Mouse (Mus musculus) spleen, postnatal 4 days (tissue): ENCODE measurements around the gene Pdzrn3.
A peak's percentile ranks its signal among the peaks of the same experiment; 100 is the strongest.

Experiments
- DNase-seq, 2 experiments: peaks; one replicate each; pipeline ENCODE4 v3.0.0; 2022; ENCODE audit warnings: low spot score in 2 of 2

Pdzrn3 gene

DNA sequence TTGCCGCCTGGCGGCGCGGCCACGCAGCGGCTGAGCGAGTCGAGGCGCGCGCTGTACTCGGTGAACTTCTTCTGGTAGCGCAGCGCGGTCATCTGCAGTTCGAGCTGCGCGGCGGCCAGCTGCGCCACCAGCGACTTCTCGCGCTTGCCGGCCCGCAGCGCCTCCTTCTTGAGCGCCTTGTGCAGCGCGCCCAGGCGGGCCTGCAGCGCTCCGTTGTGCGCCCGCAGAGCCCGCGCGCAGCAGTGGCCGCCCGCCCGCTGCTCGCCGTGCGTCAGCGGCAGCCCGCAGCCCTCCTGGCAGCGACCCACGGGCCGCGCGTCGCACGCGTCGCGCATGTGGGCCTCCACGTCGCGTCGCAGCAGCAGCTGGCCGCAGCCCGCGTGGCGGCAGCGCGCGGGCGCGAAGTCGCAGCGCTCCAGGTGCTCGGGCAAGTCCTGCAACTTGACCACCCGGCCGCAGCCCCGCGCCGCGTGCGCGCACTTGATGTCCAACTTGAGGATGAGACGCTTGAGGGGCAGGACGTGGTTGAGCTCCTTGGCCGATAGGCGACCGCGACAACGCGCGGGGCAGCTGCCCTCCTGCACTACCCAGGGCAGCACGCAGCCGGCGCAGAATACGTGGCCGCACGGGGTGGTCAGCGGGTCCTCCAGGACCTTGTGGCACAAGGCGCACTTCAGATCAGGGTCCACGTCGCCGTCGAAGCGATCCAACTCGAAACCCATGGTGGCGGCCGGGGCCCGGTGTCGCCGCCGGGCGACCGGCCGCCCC is at the start of gene Pdzrn3:
Gene Pdzrn3, minus strand, starts transcription at position 731 of the 768 bp plus-strand sequence.
- DNase-seq, result peak in 1 of 2 experiments; percentile 62

DNA sequence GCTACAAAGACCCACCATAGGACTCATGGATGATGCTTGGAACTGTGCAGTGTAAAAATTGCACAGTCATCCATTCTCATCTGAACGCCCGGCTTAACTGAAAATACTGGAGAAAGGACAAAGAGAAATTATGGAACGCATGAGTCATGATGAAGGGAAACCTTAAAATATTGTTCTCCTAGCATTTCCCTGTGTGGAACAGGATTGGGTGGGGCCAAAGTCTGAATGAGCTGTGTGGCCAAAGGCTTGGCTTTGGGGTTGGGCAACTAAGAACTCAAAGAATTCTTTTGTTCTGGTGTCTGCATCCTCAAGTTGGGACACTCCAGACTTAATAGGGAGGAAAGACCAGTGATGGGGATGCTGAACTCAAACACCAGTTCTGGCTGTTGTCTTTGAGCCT is 49.6 kb upstream of the Pdzrn3 start:
- DNase-seq, result peak in 1 of 2 experiments; percentile 17

DNA sequence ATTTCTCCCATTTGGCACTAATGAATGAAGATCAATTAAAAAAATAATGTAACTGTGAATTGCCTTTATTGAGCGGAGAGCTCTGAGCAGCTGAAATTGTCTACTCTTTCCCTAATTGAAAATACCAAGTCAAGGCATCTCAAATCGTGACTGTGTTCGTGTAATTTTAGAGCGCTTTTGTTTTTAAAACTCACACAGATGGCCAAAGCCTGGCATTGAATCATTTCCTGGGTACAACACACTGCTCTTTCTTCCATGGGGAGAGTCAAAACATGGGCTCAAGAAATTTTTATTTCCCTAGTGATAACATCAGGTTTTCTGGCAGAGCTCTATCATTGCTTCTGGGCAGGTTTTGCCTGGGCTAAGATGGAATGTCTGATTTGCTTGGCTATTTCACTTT is 48.6 kb upstream of the Pdzrn3 start:
- peak in 1 of 2 experiments; percentile 13 for DNase-seq

DNA sequence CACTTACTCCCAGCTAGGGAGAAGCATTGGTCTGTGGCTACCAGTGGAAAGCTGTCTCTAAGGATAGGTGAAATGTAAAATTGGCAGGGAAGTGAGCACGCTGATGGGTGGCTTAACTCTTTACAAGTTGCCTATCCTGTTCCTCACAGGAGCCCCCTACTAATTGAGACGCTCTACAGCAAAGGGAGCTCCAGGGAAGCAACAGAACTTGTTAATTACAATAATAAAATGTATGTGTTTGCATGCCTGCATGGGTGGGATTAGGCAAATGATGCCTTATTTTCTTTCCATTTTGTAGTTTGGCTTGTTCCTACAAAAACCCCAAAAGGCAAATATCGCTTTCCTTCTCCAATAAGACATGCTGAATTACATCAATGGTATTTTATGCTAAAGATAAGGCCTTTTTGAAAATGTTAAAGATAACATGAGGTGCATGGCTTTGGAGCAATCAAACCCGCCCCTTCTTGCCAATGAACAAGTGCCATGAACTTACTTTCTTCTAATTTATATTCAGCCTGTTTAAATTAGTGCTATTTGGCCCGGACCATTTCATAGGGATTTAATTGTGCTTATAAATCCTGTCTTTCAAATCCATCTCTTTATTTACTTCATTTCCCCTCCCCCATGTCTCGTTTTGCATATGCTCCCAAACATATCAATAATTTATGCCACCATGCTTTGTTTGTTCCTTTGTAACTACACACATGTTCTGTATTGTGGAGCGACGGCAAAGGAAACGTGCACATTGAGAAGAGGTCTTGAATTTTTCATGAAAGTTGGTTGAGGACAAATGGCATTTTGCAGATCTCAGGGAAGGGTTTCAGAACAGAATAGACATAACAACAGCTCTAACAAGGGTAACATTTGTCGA is 44.6 kb upstream of the Pdzrn3 start:
- peak in 1 of 2 experiments; percentile 7 for DNase-seq

DNA sequence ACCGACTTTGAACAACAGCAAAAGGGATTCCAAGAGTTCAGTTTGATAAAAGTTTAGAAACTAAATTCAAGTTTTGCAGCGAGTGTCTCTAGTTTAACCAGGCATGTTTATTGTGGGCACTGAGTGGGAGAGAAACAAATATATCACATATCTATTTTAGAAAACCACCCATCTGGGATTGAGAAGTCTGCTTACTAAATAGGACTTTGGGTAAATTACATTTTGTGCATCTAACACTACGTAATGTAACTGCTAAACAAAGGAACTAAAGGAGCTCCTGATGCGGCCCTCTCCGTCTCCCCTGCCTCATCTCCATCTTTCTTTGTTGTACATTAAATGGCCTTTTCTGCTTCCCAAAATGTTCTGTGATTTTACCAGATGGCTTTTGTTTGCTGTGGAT is 40.5 kb upstream of the Pdzrn3 start:
- no peak for DNase-seq

DNA sequence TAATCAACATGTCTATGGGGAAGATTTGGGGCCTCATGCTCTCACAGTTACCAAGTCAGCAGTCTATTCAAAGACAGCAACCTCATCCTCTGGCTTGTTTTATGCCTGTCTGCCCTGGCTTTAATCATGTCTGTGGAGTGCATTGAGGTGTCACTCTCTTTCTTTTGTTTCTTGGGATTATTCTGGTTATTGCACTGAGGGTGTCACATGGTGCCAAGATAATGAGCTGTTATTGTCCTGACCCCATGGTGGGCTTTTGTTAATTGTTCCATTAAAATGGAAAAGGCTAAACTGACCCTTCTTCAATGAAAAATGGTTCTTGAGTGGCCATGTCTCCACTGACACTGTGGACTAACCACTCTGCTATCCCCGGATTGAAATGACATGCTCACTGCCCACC is 34.0 kb upstream of the Pdzrn3 start:
- DNase-seq, result no peak

DNA sequence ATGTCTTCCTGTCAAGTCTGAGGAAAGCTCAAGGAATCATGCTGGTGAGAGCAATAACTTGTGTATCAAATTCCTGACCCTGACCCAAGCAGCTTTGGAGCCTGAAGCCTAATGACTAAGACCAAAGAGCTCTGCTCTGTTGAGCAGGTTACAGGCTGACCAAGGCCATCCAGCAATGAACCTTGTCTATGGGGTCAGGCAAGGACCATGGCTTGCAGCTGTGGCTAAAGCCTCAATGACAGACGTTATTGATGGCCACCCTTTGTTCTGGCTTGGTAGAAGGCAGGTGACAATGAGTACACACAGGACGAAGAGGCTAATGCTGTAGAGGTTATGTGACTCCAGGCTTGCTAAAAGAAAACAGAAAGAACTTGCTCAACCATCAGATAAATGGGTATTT is 33.4 kb upstream of the Pdzrn3 start:
- peak in 1 of 2 experiments; percentile 14 for DNase-seq

DNA sequence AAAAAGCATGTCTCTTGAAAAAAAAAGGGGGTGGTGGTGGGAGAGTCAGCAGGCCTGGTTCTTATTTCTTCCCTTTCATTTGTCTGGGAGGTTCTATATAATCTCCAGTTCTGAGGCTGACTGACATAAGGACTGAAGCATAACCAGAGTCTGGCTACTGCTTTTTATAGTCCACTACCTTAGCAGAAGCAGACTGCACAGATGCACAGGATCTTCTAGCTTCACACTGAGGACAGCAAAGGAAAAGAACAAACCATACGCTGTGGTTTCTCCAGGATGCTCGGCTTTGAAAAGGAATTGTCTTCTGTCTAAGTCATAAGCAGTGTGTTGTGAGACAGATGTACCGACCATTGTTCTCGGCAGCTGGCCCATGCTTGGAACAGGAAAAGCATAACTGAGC is 19.0 kb upstream of the Pdzrn3 start:
- peak in 1 of 2 experiments; percentile 13 for DNase-seq

DNA sequence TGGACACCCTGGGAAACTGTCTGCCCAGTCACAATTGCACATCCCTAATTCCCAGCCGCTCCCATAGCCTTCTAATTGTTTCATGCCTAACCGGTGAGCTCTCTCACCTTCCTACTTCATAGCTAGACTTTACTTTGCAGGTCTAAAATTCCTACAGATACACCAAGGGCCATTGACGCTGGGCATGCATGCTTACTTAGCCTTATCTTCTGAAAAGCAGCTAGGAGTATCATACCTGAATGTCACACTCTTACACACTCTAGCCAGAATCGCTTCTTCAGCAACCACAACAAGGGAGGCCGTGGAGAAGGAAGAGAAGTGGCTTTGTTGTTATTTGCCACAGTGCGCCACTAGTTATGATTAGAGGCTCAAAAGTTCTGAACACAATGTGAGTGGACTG is 18.2 kb upstream of the Pdzrn3 start:
- DNase-seq, result peak in 1 of 2 experiments; percentile 22

DNA sequence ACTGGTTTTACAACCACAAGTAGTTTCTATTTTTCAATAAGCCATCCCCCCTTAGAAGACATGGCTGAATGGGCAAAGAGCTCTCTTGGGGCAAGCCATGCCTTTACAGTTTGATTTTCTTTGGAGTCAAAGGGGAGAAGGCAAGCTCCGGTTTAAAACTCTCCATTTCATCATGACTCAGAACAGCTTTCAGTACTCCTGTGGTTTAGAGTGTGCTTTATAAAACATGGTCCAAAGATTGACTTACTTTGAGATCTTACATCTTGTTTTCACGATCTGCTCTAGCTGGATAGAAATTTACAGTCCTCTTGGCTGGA is 15.1 kb upstream of the Pdzrn3 start:
- no peak for DNase-seq

DNA sequence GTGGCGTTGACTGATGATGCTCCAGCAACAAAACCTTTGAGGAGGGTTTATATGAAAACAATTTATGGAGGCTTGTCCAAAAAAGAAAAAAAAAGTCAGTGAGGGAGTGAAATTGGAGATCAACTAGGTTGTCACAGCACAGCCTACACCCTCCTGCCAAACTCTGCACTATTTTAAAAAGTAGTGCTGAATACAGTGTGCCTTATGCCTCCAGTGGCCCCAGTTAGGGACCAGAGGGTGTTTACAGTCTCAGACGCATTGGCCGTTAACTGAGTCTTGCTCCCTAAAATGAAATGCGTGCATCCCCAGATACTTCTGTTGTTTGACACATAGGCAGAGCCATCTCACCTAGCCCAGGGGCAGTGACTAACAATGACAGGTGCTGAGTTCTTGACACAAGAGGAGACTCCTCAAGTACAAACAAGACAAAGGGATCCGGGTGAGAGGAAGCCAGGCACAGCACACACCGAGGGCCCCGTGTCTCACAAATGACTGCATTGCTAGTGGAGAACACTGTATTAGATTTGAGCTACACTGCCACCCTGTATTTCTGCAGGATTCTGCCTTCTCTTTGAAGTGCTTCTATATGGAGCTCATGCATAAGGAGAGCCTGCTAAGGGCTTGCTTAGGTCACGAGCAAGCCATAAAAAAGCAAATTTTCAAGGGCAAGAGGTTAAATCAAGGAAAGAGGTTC is 14.6 kb upstream of the Pdzrn3 start:
- DNase-seq, result peak in 1 of 2 experiments; percentile 26

DNA sequence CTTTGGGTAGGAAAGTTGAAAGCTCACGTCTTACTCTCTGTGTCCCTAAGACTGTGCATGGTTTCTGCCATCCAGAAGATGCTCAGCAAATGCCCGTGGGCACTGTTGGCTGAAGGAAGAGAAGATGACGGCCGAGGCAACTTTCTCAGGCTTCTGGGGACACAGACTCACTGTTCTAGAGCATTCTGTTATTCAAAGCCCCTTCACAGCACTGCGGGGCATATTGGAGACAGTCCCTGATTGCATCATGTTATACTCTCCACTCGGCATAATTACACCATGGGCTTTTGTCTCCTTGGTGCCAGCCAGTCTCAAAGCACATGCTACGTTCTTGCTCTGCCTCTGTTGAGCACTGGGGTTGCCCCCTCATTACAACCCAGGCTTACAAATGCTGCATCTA is 7.8 kb upstream of the Pdzrn3 start:
- peak in 1 of 2 experiments; percentile 54 for DNase-seq

DNA sequence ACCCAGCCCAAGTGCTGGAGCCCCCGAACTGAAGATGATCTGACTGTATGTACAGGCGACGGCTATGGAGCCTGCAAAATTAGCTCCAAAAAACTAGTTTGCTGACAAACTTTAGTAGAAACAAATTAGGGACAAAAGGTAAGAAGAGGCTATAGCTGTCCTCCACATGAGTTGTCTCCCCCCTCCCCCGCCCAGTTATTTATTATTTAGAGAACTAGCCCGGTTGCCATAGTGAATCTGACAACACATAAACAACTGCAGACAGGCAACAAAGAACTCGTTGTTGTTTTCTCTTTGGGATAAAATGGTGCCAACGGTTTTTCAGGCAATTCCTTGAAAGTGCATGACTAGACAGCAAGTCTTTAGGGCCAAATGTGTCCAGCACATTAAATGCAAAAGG is 7.3 kb upstream of the Pdzrn3 start:
- DNase-seq, result peak in 1 of 2 experiments; percentile 18

DNA sequence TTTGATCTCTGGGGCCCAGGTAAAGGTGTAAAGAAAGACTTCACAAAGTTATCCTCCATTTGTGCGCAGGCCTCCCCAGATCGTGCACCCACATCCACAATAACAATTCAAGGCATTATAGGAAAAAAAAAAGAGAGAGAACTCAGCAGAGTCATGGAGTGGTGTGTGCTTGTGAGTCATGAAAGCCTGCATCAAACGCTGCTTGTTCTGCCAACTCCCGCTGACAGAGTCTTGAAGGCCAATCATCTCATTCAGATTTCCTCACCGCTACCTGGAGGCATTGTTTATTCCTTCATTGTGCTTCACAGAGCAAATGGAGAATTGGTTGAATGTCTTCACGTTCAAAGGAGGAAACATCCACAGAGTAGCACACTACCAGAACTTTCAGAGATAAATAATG is 6.8 kb upstream of the Pdzrn3 start:
- DNase-seq, result peak in 1 of 2 experiments; percentile 13

DNA sequence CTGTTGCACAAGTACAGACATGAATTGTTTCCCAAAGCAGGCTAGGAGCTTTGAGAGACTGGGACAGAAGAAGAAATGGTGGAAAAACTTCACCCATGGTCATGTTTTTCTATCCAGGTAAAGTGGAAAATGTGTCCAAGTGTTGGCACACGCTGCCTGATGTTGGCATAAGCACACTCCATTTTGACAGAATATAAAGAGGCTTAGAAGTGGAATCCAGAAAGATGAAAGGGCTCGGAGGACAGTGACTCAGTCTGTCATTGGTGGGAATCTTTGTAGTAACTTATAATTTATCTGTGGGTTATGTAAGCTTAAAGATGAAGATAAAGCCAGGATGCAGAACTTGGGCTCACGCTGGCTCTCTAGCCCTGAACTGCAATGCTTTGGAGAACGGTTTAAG is 5.2 kb upstream of the Pdzrn3 start:
- peak in 1 of 2 experiments; percentile 9 for DNase-seq

DNA sequence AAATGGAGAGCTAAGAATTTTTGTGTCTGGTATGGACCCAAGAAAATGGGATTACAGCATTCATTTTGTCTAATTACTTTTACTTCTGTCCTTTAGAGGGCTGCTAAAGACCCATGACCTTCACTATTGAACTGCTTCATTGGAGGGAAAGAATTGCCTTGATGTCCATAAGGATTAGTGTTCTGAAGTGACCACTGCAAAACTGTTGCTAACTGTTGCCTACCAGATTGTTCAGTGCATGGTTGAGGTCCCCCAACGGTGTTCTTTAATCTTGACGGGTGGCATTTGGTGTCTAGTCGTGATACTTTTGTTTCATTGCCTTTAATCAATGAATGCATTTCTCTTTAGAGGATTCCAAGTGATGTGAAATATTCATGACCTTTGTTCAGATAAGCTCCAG is 1.8 kb upstream of the Pdzrn3 start:
- DNase-seq, result no peak

DNA sequence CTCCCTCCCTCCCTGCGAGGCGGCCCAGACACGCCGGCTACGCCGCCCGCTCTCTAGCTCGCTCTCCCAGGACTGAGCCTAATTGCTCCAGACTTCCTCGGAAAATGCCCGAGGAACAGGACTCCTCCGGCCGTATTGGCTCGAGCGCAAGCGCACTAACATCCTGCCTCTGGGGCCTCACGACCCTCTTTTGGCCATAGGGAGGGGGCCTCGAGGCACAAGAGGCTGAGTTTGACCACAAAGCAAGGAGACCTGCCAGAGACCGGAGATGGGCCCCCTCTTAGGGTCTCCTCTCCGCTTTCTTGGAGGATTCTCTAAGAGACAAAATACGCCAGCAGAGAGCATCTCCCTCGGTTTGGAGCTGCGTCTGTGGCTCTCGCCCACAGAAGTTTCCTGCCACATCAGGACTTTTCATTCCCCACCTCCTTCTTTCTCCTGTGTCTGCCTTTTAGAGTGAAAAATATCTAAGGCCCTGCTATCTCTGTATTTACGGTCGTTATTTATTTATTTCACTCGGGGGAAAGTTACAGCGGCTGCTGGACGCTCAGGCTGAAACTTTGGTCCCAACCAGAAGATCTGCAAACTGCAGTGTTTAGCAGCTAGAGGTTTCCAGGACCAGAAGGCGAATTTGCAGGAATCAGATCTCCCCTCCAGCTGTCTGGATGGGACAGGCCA is 375 bp upstream of the Pdzrn3 start:
- DNase-seq, result no peak

DNA sequence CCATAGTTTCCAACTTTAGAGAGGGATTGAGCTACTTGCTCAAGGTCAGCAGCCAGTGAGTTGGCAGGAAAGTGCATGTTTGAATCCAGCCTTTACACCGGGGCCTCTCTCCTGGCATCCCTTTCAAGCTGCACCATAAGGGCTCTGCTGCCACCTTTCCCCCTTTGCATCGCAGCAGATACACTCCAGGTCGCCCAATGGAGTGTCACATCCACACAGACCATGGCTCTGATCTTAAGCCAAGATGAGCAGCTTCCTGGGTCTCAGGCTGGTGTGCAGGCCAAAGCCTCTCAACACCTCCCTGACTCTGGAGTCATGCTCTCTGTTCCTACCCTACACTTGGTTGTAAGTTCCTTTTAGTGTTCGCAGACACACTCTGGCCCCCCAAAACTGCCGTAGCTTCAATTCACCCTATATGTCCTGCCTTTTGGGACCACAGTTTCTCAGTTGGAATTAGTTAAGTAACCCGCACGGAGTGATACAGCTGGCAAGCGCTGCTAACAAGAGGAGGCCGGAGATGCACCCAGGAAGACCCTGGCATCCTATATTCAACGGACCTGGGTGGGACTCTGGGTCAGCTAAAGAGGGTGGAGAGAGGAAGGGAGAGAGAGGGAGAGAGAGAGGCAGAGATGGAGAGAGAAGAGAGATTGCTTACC is 1.1 kb downstream of the Pdzrn3 start:
- no peak for DNase-seq

DNA sequence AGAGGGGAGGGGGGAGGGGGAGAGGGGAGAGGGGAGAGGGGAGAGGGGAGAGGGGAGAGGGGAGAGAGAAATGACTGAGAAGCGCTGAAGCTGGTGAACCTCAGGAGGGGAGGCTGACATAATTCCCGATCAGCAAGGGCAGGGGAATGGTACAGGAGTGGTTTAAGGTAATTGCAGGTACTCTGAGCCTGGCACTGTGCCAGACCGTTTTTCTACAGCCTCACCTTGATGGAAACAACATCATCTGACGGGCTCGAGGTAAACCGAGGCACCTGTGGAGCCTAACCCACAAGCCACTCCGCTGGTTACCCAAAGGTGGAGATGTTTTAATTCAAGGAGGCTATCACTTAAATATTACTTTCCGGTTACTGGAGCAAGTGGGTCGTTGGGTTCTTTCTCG is 1.6 kb downstream of the Pdzrn3 start:
- no peak for DNase-seq

DNA sequence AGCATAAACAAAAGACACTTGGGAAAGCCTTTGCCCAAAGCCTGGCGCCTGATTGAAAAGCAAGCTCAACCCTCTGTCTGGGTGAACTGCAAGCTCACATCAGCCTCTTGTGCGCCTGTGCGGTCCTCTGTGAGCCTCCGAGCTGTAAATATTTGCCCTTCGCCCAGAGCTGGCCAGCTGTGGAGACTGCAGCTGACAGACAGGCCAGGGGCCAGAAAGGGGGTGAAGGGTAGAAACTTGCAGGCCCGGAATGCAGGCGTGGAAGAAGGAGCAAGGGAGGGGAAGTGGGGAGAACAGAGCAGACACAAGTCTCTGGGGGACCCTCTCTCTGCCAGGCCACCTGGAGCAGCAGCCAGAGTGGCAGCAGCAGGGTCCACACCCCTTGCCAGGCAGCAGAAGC is 3.0 kb downstream of the Pdzrn3 start:
- DNase-seq, result no peak

DNA sequence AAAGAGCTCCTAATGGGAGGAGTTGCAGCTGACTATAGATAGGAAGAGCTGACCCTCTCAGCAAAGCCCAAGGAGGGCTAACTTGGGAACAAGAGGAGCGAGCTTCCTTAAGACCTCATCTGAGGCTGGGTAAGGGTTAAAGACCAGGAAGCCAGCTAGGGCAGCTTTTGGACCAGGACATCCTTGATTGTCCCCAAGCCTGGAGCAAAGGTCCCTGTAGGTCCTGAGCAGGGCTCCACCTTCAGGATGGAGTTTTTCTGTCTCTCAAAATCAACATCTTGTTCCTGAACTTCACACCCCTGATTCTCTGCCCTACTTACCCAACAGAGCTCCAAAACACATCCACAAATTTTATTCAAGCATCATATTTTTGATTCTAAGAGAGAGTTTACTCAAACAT is 3.5 kb downstream of the Pdzrn3 start:
- no peak for DNase-seq
